Mouse (Mus musculus): ENCODE data around the gene C2cd3. TPM values are rescaled to one million over a fixed set of nuclear protein-coding genes. Genes with fewer than 3 reads are reported as not detected.

Gene C2cd3
- polyA plus RNA-seq, 1 experiment from 2014 or later: 8.4 TPM

GRCm38 (mm10) chr7:100484493-100484892 lies 112.5 kb downstream of the C2cd3 start:
- Histone ChIP-seq H3K9me3 (replicated peaks; ENCODE audit: control insufficient read depth, low read length) (no peaks in the 10 kb centered on the region), H3K4me1 (ENCODE audit: control insufficient read depth, low read depth, low read length) (peaks cover 11% of the 10 kb centered on the region), H3K36me3 (ENCODE audit: control insufficient read depth, insufficient read depth) (no peaks in the 10 kb centered on the region), H3K27ac (ENCODE audit: low read length) (no peak overlapping the region), H3K4me2 (ENCODE audit: low read depth, low read length) (no peak overlapping the region), H3K4me3 (ENCODE audit: low read depth, low read length) (no peak overlapping the region), H3K9ac (ENCODE audit: low read depth, low read length) (no peak overlapping the region), H3K27me3 (ENCODE audit: control insufficient read depth, insufficient read depth, low read depth, low read length) (no peaks in the 10 kb centered on the region)
- 76% methylated on average over 5 of the region's 5 CpGs for WGBS (ENCODE audit: insufficient replicate concordance)
- ATAC-seq (ENCODE audit: low read depth): 0 out of 2 replicates have a peak, but pooled peaks have one; percentile 2

- WGBS (ENCODE audit: insufficient replicate concordance): 52% methylated on average over 2 of the region's 2 CpGs
These were observed 115.3 kb downstream of the C2cd3 start for GRCm38 (mm10) chr7:100487301-100487700.

GRCm38 (mm10) chr7:100488474-100489048 lies 116.5 kb downstream of the C2cd3 start:
- Histone ChIP-seq H3K9ac (ENCODE audit: low read depth, low read length) (no peak overlapping the region), H3K9me3 (replicated peaks; ENCODE audit: control insufficient read depth, low read length) (no peaks in the 10 kb centered on the region), H3K4me1 (ENCODE audit: control insufficient read depth, low read depth, low read length) (peaks cover 16% of the 10 kb centered on the region), H3K4me3 (ENCODE audit: low read depth, low read length) (no peak overlapping the region), H3K4me2 (ENCODE audit: low read depth, low read length) (no peak overlapping the region), H3K27ac (ENCODE audit: low read length) (no peak overlapping the region), H3K27me3 (ENCODE audit: control insufficient read depth, insufficient read depth, low read depth, low read length) (no peaks in the 10 kb centered on the region), H3K36me3 (ENCODE audit: control insufficient read depth, insufficient read depth) (no peaks in the 10 kb centered on the region)
- no peak for ATAC-seq (ENCODE audit: low read depth)
- 58% methylated on average over 10 of the region's 10 CpGs for WGBS (ENCODE audit: insufficient replicate concordance)

More at GRCm38 (mm10) chr7:100487301-100487700, 115.3 kb downstream of the C2cd3 start:
- H3K4me2 ChIP-seq (ENCODE audit: low read depth, low read length): no peak overlapping the region
- no peak overlapping the region for H3K4me3 ChIP-seq (ENCODE audit: low read depth, low read length)
- no peaks in the 10 kb centered on the region for H3K27me3 ChIP-seq (ENCODE audit: control insufficient read depth, insufficient read depth, low read depth, low read length)
- no peaks in the 10 kb centered on the region for H3K9me3 ChIP-seq (replicated peaks; ENCODE audit: control insufficient read depth, low read length)
- no peak overlapping the region for H3K27ac ChIP-seq (ENCODE audit: low read length)
- no peaks in the 10 kb centered on the region for H3K36me3 ChIP-seq (ENCODE audit: control insufficient read depth, insufficient read depth)
- H3K4me1 ChIP-seq (ENCODE audit: control insufficient read depth, low read depth, low read length): peaks cover 14% of the 10 kb centered on the region
- no peak for ATAC-seq (ENCODE audit: low read depth)
- H3K9ac ChIP-seq (ENCODE audit: low read depth, low read length): no peak overlapping the region

- Histone ChIP-seq H3K4me1 (ENCODE audit: control insufficient read depth, low read depth, low read length) (peaks cover 34% of the 10 kb centered on the region), H3K4me3 (ENCODE audit: low read depth, low read length) (peak overlapping the region; percentile 92)
- 1% methylated on average over 36 of the region's 36 CpGs for WGBS (ENCODE audit: insufficient replicate concordance)
These were observed 120.5 kb downstream of the C2cd3 start for GRCm38 (mm10) chr7:100492391-100493116.

GRCm38 (mm10) chr7:100493117-100493483 lies 121.1 kb downstream of the C2cd3 start, which contains the start of gene Ucp2:
Gene Ucp2, plus strand, starts transcription at chr7:100493337.
- WGBS (ENCODE audit: insufficient replicate concordance): under 1% methylated on average over 27 of the region's 27 CpGs
- ATAC-seq (ENCODE audit: low read depth): peak; percentile 88
- peaks cover 39% of the 10 kb centered on the region for H3K4me1 ChIP-seq (ENCODE audit: control insufficient read depth, low read depth, low read length)

More at GRCm38 (mm10) chr7:100492391-100493116, 120.5 kb downstream of the C2cd3 start:
- Histone ChIP-seq H3K9me3 (replicated peaks; ENCODE audit: control insufficient read depth, low read length) (no peaks in the 10 kb centered on the region), H3K9ac (ENCODE audit: low read depth, low read length) (peak overlapping the region; percentile 97), H3K27ac (ENCODE audit: low read length) (peak overlapping the region; percentile 93), H3K27me3 (ENCODE audit: control insufficient read depth, insufficient read depth, low read depth, low read length) (no peaks in the 10 kb centered on the region), H3K36me3 (ENCODE audit: control insufficient read depth, insufficient read depth) (peaks cover 29% of the 10 kb centered on the region), H3K4me2 (ENCODE audit: low read depth, low read length) (peak overlapping the region; percentile 77)
- peak; percentile 68 for ATAC-seq (ENCODE audit: low read depth)

GRCm38 (mm10) chr7:100493484-100494414 lies 121.7 kb downstream of the C2cd3 start:
- Histone ChIP-seq H3K4me3 (ENCODE audit: low read depth, low read length) (peak overlapping the region; percentile 92), H3K4me1 (ENCODE audit: control insufficient read depth, low read depth, low read length) (peaks cover 41% of the 10 kb centered on the region), H3K27ac (ENCODE audit: low read length) (peak overlapping the region; percentile 93), H3K27me3 (ENCODE audit: control insufficient read depth, insufficient read depth, low read depth, low read length) (no peaks in the 10 kb centered on the region), H3K9ac (ENCODE audit: low read depth, low read length) (peak overlapping the region; percentile 97), H3K36me3 (ENCODE audit: control insufficient read depth, insufficient read depth) (peaks cover 41% of the 10 kb centered on the region), H3K9me3 (replicated peaks; ENCODE audit: control insufficient read depth, low read length) (no peaks in the 10 kb centered on the region), H3K4me2 (ENCODE audit: low read depth, low read length) (peak overlapping the region; percentile 77)
- ATAC-seq (ENCODE audit: low read depth): peak; percentile 2; the same call in 1 of the 2 replicates
- WGBS (ENCODE audit: insufficient replicate concordance): 13% methylated on average over 19 of the region's 19 CpGs

More at GRCm38 (mm10) chr7:100493117-100493483, 121.1 kb downstream of the C2cd3 start, which contains the start of gene Ucp2:
- Histone ChIP-seq H3K4me2 (ENCODE audit: low read depth, low read length) (peak within 1 kb of the TSS; percentile 77), H3K27me3 (ENCODE audit: control insufficient read depth, insufficient read depth, low read depth, low read length) (no peaks in the 10 kb centered on the region), H3K9me3 (replicated peaks; ENCODE audit: control insufficient read depth, low read length) (no peaks in the 10 kb centered on the region), H3K4me3 (ENCODE audit: low read depth, low read length) (peak within 1 kb of the TSS; percentile 92), H3K36me3 (ENCODE audit: control insufficient read depth, insufficient read depth) (peaks cover 35% of the 10 kb centered on the region), H3K27ac (ENCODE audit: low read length) (peak within 1 kb of the TSS; percentile 93), H3K9ac (ENCODE audit: low read depth, low read length) (peak within 1 kb of the TSS; percentile 97)

GRCm38 (mm10) chr7:100494415-100494831 lies 122.4 kb downstream of the C2cd3 start:
- H3K4me3 ChIP-seq (ENCODE audit: low read depth, low read length): peak overlapping the region; percentile 92
- H3K9ac ChIP-seq (ENCODE audit: low read depth, low read length): peak overlapping the region; percentile 97
- H3K27me3 ChIP-seq (ENCODE audit: control insufficient read depth, insufficient read depth, low read depth, low read length): no peaks in the 10 kb centered on the region
- ATAC-seq (ENCODE audit: low read depth): no peak
- WGBS (ENCODE audit: insufficient replicate concordance): 61% methylated on average over 7 of the region's 7 CpGs
- peaks cover 48% of the 10 kb centered on the region for H3K36me3 ChIP-seq (ENCODE audit: control insufficient read depth, insufficient read depth)
- H3K27ac ChIP-seq (ENCODE audit: low read length): peak overlapping the region; percentile 93
- peaks cover 41% of the 10 kb centered on the region for H3K4me1 ChIP-seq (ENCODE audit: control insufficient read depth, low read depth, low read length)
- no peaks in the 10 kb centered on the region for H3K9me3 ChIP-seq (replicated peaks; ENCODE audit: control insufficient read depth, low read length)
- H3K4me2 ChIP-seq (ENCODE audit: low read depth, low read length): peak overlapping the region; percentile 77

- peaks cover 44% of the 10 kb centered on the region for H3K4me1 ChIP-seq (ENCODE audit: control insufficient read depth, low read depth, low read length)
- H3K4me3 ChIP-seq (ENCODE audit: low read depth, low read length): peak overlapping the region; percentile 92
- peaks cover 54% of the 10 kb centered on the region for H3K36me3 ChIP-seq (ENCODE audit: control insufficient read depth, insufficient read depth)
- H3K27ac ChIP-seq (ENCODE audit: low read length): peak overlapping the region; percentile 93
- peak overlapping the region; percentile 77 for H3K4me2 ChIP-seq (ENCODE audit: low read depth, low read length)
- no peaks in the 10 kb centered on the region for H3K27me3 ChIP-seq (ENCODE audit: control insufficient read depth, insufficient read depth, low read depth, low read length)
- no peak for ATAC-seq (ENCODE audit: low read depth)
- 25% methylated on average over 8 of the region's 8 CpGs for WGBS (ENCODE audit: insufficient replicate concordance)
- peak overlapping the region; percentile 97 for H3K9ac ChIP-seq (ENCODE audit: low read depth, low read length)
- no peaks in the 10 kb centered on the region for H3K9me3 ChIP-seq (replicated peaks; ENCODE audit: control insufficient read depth, low read length)
These were observed 123.0 kb downstream of the C2cd3 start for GRCm38 (mm10) chr7:100495042-100495441.
